Mouse (Mus musculus): ENCODE measurements around the gene Elf3. TPM values are rescaled to one million over a fixed set of nuclear protein-coding genes. Genes with fewer than 3 reads are reported as not detected.

The Elf3 gene
- total and polyA plus RNA-seq, 3 experiments: 14.6 to 52.1 (median 28.6) TPM

DNA sequence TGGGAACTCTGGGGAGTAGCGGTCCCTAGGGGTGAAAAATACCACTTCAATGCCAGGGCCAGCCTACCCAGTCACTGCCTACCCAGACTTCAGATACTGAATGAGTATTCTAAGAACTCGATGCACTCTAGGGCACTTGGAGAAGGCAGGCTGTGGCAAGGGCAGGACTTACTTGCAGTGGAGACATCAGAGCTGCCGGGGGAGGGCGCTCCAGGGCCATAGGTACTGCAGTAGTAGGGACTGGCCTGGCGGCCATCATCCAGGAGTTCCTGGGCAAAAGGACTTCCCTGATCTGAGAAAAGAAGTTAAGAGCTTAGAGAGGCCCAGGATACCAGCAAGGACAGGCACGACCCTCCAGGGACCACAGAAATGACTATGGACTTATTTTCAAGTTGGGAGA, 2.1 kb downstream of the Elf3 start:
- no peaks in the 10 kb centered on the region for H3K9me3 ChIP-seq (replicated peaks; ENCODE audit: low read length)
- H3K36me3 ChIP-seq (replicated peaks in 1 of 2; ENCODE audit: control insufficient read depth in 1 of 2, insufficient read depth in 1 of 2, low read length in 1 of 2): peaks cover 42 to 60% of the 10 kb centered on the region in 2 experiments
- dilution Hi-C loops (cut with MboI; ENCODE audit: extremely low pct_ligation_motif_present, extremely low pct_unique_long_range_greater_than_20kb, low sequenced_read_pairs) (no loop called here), in situ Hi-C loops (cut with MboI; ENCODE audit: low pct_ligation_motif_present, low pct_unique_long_range_greater_than_20kb, low sequenced_read_pairs) (loop anchor here (5.0 kb wide), 2 partner anchors 84 to 121 kb away; partner anchors contain the start of gene Shisa4)
- peaks cover 19% of the 10 kb centered on the region for H3K79me2 ChIP-seq (replicated peaks; ENCODE audit: control insufficient read depth, extremely low read depth, insufficient read depth, poor library complexity, severe bottlenecking)
- no peak overlapping the region for H3K27ac ChIP-seq (ENCODE audit: insufficient read depth, low read depth)
- TF ChIP-seq CTCF (conservative IDR thresholded peaks at IDR 0.05 in 1 of 2, IDR thresholded peaks at IDR 0.05 in 1 of 2; ENCODE audit: low read depth in 2 of 2, low read length in 2 of 2) (peak; percentile 31 to 65; a peak in 3 of 4 replicates), RAD21 (IDR thresholded peaks at IDR 0.05; ENCODE audit: low read depth, low read length) (peak; percentile 44), ZC3H11A (IDR thresholded peaks at IDR 0.05; ENCODE audit: low read depth, low read length) (no peak), SMC3 (IDR thresholded peaks at IDR 0.05; ENCODE audit: low read depth, low read length) (peak; percentile 48), MXI1 (IDR thresholded peaks at IDR 0.05; ENCODE audit: low read depth, low read length) (no peak)
- peak overlapping the region; percentile 58; the same call in 1 of the 2 replicates for H3K4me2 ChIP-seq (ENCODE audit: insufficient read depth, low read depth, poor library complexity, severe bottlenecking)
- DNase-seq (ENCODE audit: extremely low read depth): peak; percentile 85
- H3K4me1 ChIP-seq (ENCODE audit: control insufficient read depth in 1 of 2, insufficient read depth in 2 of 2): peaks cover 21 to 48% of the 10 kb centered on the region in 2 experiments
- H3K27me3 ChIP-seq (replicated peaks): no peaks in the 10 kb centered on the region
- H3K9ac ChIP-seq (ENCODE audit: insufficient read depth, low read depth): no peak overlapping the region; the same call in 1 of the 2 replicates
- H3K4me3 ChIP-seq (replicated peaks in 1 of 3; ENCODE audit: low read depth in 2 of 3, low read length in 2 of 3, poor library complexity in 1 of 3): peak overlapping the region; percentile 64 to 68 (median 68)

DNA sequence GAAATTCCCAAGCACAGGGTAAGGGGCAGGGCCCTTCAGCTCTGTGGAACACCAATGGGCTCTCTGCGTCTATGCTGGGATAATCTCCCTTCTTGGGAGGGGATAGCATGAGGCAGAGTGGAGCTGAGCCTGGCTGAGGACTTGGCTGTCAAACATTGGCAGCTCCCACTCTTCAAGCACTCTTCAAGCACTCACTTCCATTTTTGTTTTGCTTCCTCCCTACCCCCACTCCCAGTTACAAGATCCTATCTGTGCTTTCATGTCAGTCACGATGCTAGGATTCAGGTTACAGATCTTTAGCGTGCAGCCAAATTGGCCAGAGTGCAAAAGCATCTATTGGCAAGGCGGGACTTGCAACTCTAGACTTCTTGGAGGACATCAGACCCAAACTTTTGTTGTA, 5.5 kb downstream of the Elf3 start:
- dilution Hi-C loops (cut with MboI; ENCODE audit: extremely low pct_ligation_motif_present, extremely low pct_unique_long_range_greater_than_20kb, low sequenced_read_pairs) (no loop called here), in situ Hi-C loops (cut with MboI; ENCODE audit: low pct_ligation_motif_present, low pct_unique_long_range_greater_than_20kb, low sequenced_read_pairs) (no loop called here)
- no peak for DNase-seq (ENCODE audit: extremely low read depth)
- no peak overlapping the region for H3K4me3 ChIP-seq (replicated peaks in 1 of 3; ENCODE audit: low read depth in 2 of 3, low read length in 2 of 3, poor library complexity in 1 of 3)
- H3K27me3 ChIP-seq (replicated peaks): no peaks in the 10 kb centered on the region
- peaks cover 42 to 58% of the 10 kb centered on the region in 2 experiments for H3K36me3 ChIP-seq (replicated peaks in 1 of 2; ENCODE audit: control insufficient read depth in 1 of 2, insufficient read depth in 1 of 2, low read length in 1 of 2)
- H3K4me2 ChIP-seq (ENCODE audit: insufficient read depth, low read depth, poor library complexity, severe bottlenecking): no peak overlapping the region
- H3K9me3 ChIP-seq (replicated peaks; ENCODE audit: low read length): no peaks in the 10 kb centered on the region
- H3K27ac ChIP-seq (ENCODE audit: insufficient read depth, low read depth): no peak overlapping the region
- H3K79me2 ChIP-seq (replicated peaks; ENCODE audit: control insufficient read depth, extremely low read depth, insufficient read depth, poor library complexity, severe bottlenecking): peaks cover 15% of the 10 kb centered on the region
- TF ChIP-seq CTCF (conservative IDR thresholded peaks at IDR 0.05 in 1 of 2, IDR thresholded peaks at IDR 0.05 in 1 of 2; ENCODE audit: low read depth in 2 of 2, low read length in 2 of 2) (no peak), NRF1 (IDR thresholded peaks at IDR 0.05; ENCODE audit: low read depth, low read length) (no peak), ZNF384 (IDR thresholded peaks at IDR 0.05; ENCODE audit: low read depth, low read length) (no peak), TCF12 (IDR thresholded peaks at IDR 0.05; ENCODE audit: low read depth, low read length) (no peak), ZKSCAN1 (IDR thresholded peaks at IDR 0.05; ENCODE audit: borderline replicate concordance, low read depth, low read length) (no peak), IRF4 (IDR thresholded peaks at IDR 0.05; ENCODE audit: low read depth, low read length) (no peak), MYC (IDR thresholded peaks at IDR 0.05; ENCODE audit: low read depth, low read length) (no peak), JUN (IDR thresholded peaks at IDR 0.05; ENCODE audit: insufficient read depth, low read depth, low read length) (no peak), POLR2A (IDR thresholded peaks at IDR 0.05; ENCODE audit: low read depth, low read length) (no peak), ELF1 (IDR thresholded peaks at IDR 0.05; ENCODE audit: low read depth, low read length) (no peak), POLR2AphosphoS2 (IDR thresholded peaks at IDR 0.05; ENCODE audit: low read depth, low read length) (no peak), CHD2 (IDR thresholded peaks at IDR 0.05; ENCODE audit: low read length) (no peak), USF2 (conservative IDR thresholded peaks at IDR 0.05; ENCODE audit: low read depth, low read length) (no peak), NELFE (IDR thresholded peaks at IDR 0.05; ENCODE audit: low read depth, low read length) (no peak)
- no peak overlapping the region for H3K9ac ChIP-seq (ENCODE audit: insufficient read depth, low read depth)
- peaks cover 26 to 52% of the 10 kb centered on the region in 2 experiments for H3K4me1 ChIP-seq (ENCODE audit: control insufficient read depth in 1 of 2, insufficient read depth in 2 of 2)

All from CH12.LX (cell line).